Mouse (Mus musculus) intestine, postnatal 0 days (tissue): ENCODE measurements around the gene Gng2. TPM values are rescaled to one million over a fixed set of nuclear protein-coding genes. Genes with fewer than 3 reads are reported as not detected.

Source experiments
- ATAC-seq: fragments of 200-750 bp; cut with Nextera tagmentation; 2 replicates; pipeline ENCODE4 v1.8.0; 2017; ENCODE audit warnings: mild to moderate bottlenecking, moderate TSS enrichment, moderate library complexity
- H3K27ac ChIP-seq: fragments of 300-500 bp; sonication (generic); 2 replicates; pipeline ENCODE4 v1.5.1; 2014; ENCODE audit warnings: mild to moderate bottlenecking, low read depth, low read length, moderate library complexity
- H3K27me3 ChIP-seq: fragments of 300-500 bp; sonication (generic); replicated peaks from 2 replicates; pipeline ENCODE4 v1.6.1; 2014; ENCODE audit warnings: low read length, mixed read lengths; ENCODE audit not compliant: control insufficient read depth, insufficient read depth
- H3K36me3 ChIP-seq: fragments of 300-500 bp; sonication (generic); 2 replicates; pipeline ENCODE4 v1.6.1; 2014; ENCODE audit warnings: mild to moderate bottlenecking, moderate library complexity; ENCODE audit not compliant: control insufficient read depth, insufficient read depth
- H3K4me1 ChIP-seq: fragments of 300-500 bp; sonication (generic); replicated peaks from 2 replicates; pipeline ENCODE4 v1.6.1; 2014; ENCODE audit warnings: antibody characterized with exemption, low read length, mixed read lengths; ENCODE audit not compliant: control insufficient read depth, insufficient read depth
- H3K4me2 ChIP-seq: fragments of 300-500 bp; sonication (generic); replicated peaks from 2 replicates; pipeline ENCODE4 v1.6.1; 2014; ENCODE audit warnings: low read depth, mild to moderate bottlenecking, moderate library complexity
- H3K4me3 ChIP-seq: fragments of 300-500 bp; sonication (generic); 2 replicates; pipeline ENCODE4 v1.5.1; 2014; ENCODE audit warnings: low read depth, low read length
- H3K9ac ChIP-seq: fragments of 300-500 bp; sonication (generic); 2 replicates; pipeline ENCODE4 v1.6.1; 2014; ENCODE audit warnings: mild to moderate bottlenecking, low read depth, low read length
- H3K9me3 ChIP-seq: fragments of 300-500 bp; sonication (generic); 2 replicates; pipeline ENCODE4 v1.6.1; 2016; ENCODE audit warnings: mixed run types; ENCODE audit not compliant: control insufficient read depth
- CTCF ChIP-seq: sonication (generic); IDR thresholded peaks from 2 replicates; pipeline ENCODE4 v1.5.1; 2016; ENCODE audit warnings: low read depth, mild to moderate bottlenecking, control low read depth, antibody characterized with exemption, moderate library complexity
- WGBS: fragments of 180-500 bp; shearing (Covaris S2); extraction: QIAGEN DNeasy Blood & Tissue Kit; methylation state at CpG from one replicate; pipeline ENCODE4 v1.1.7; 2014; 5-methylcytosine and 5-hydroxymethylcytosine counted together
- polyA plus RNA-seq: library from polyadenylated mRNA; unstranded; fragments of >200 nt; fragmentation: Nextera tagmentation; extraction: Ambion mirVana; gene quantifications from 2 replicates; pipeline ENCODE4 v1.2.1, GENCODE M21; 2015

Gene Gng2
- polyA plus RNA-seq, 1 experiment from 2014 or later: 22.2 TPM

GRCm38 (mm10) chr14:19990436-19990993, 13.1 kb upstream of the Gng2 start:
- H3K4me3 ChIP-seq: no peak overlapping the region
- H3K4me2 ChIP-seq: no peak overlapping the region
- no peaks in the 10 kb centered on the region for H3K36me3 ChIP-seq
- no peak for TF ChIP-seq CTCF
- no peak overlapping the region for H3K9ac ChIP-seq
- H3K9me3 ChIP-seq: no peaks in the 10 kb centered on the region
- WGBS: 58% methylated on average over 1 of the region's 1 CpGs
- no peaks in the 10 kb centered on the region for H3K27me3 ChIP-seq
- no peak overlapping the region for H3K27ac ChIP-seq
- no peak for ATAC-seq
- H3K4me1 ChIP-seq: peaks cover 12% of the 10 kb centered on the region; the same call in 1 of the 2 replicates

- ATAC-seq: no peak
- WGBS: 77% methylated on average over 3 of the region's 3 CpGs
Observed at GRCm38 (mm10) chr14:19988410-19988809, 11.0 kb upstream of the Gng2 start.

GRCm38 (mm10) chr14:19987358-19987834, 10.0 kb upstream of the Gng2 start:
- ATAC-seq: no peak
- H3K36me3 ChIP-seq: no peaks in the 10 kb centered on the region
- no peak overlapping the region for H3K9ac ChIP-seq
- TF ChIP-seq CTCF: no peak
- H3K4me2 ChIP-seq: peak overlapping the region; percentile 52; the same call in 1 of the 2 replicates
- H3K4me1 ChIP-seq: peaks cover 15% of the 10 kb centered on the region; the same call in 1 of the 2 replicates
- H3K9me3 ChIP-seq: no peaks in the 10 kb centered on the region
- no peak overlapping the region for H3K27ac ChIP-seq
- WGBS: 24% methylated on average over 8 of the region's 8 CpGs
- H3K27me3 ChIP-seq: no peaks in the 10 kb centered on the region
- no peak overlapping the region for H3K4me3 ChIP-seq

More at GRCm38 (mm10) chr14:19988410-19988809, 11.0 kb upstream of the Gng2 start:
- Histone ChIP-seq H3K4me3 (no peak overlapping the region), H3K9me3 (no peaks in the 10 kb centered on the region), H3K27me3 (no peaks in the 10 kb centered on the region), H3K4me1 (peaks cover 15% of the 10 kb centered on the region; the same call in 1 of the 2 replicates), H3K36me3 (no peaks in the 10 kb centered on the region), H3K4me2 (no peak overlapping the region), H3K27ac (no peak overlapping the region), H3K9ac (no peak overlapping the region)
- TF ChIP-seq CTCF: no peak

- no peak overlapping the region for H3K9ac ChIP-seq
- H3K4me1 ChIP-seq: peaks cover 15% of the 10 kb centered on the region; the same call in 1 of the 2 replicates
- H3K4me2 ChIP-seq: peak overlapping the region; percentile 52
- H3K4me3 ChIP-seq: no peak overlapping the region
- H3K9me3 ChIP-seq: no peaks in the 10 kb centered on the region
- peak; percentile 22; the same call in 1 of the 2 replicates for ATAC-seq
- TF ChIP-seq CTCF: no peak
- no peaks in the 10 kb centered on the region for H3K27me3 ChIP-seq
- H3K36me3 ChIP-seq: no peaks in the 10 kb centered on the region
- WGBS: 2% methylated on average over 13 of the region's 13 CpGs
- peak overlapping the region; percentile 4 for H3K27ac ChIP-seq
Observed at GRCm38 (mm10) chr14:19986614-19987357, 9.4 kb upstream of the Gng2 start.

GRCm38 (mm10) chr14:19985912-19986613, 8.6 kb upstream of the Gng2 start:
- TF ChIP-seq CTCF: no peak
- Histone ChIP-seq H3K36me3 (no peaks in the 10 kb centered on the region), H3K4me2 (peak overlapping the region; percentile 52; the same call in 1 of the 2 replicates), H3K4me1 (peaks cover 15% of the 10 kb centered on the region; the same call in 1 of the 2 replicates), H3K9ac (no peak overlapping the region), H3K27ac (peak overlapping the region; percentile 35; the same call in 1 of the 2 replicates), H3K4me3 (no peak overlapping the region), H3K27me3 (no peaks in the 10 kb centered on the region), H3K9me3 (no peaks in the 10 kb centered on the region)
- ATAC-seq: no peak
- WGBS: 46% methylated on average over 8 of the region's 8 CpGs
